Mouse (Mus musculus) retina, postnatal 7 days (tissue): ENCODE measurements at regions not wholly inside any gene's neighbourhood (a gene's known extent, or its start where the extent isn't known, plus 50 kb on each side); places are given as distances from the start of the nearest gene placed in this dataset.

ENCODE experiments used
- DNase-seq: peaks from one replicate; pipeline ENCODE4 v3.0.0-alpha.2; 2012; ENCODE audit warnings: low read depth, low spot score

DNA sequence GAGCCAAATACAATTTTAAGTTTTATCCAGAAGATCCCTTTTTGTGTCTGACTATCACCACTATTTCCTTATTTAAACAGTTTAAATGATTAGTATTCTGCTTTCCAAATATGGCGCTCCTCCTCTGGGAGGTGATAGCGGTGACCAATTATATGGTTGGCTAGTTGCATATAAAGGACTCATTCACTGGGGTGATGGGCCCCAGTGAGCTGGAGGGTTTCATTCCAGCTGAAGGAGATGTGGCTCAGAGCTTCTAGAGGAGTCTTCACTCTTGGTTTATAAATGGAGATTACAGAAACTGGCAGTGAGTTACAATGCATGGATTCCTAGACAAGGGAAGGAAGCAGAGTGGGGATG, 50.7 kb upstream of the Gm7361 start:
- no peak for DNase-seq

DNA sequence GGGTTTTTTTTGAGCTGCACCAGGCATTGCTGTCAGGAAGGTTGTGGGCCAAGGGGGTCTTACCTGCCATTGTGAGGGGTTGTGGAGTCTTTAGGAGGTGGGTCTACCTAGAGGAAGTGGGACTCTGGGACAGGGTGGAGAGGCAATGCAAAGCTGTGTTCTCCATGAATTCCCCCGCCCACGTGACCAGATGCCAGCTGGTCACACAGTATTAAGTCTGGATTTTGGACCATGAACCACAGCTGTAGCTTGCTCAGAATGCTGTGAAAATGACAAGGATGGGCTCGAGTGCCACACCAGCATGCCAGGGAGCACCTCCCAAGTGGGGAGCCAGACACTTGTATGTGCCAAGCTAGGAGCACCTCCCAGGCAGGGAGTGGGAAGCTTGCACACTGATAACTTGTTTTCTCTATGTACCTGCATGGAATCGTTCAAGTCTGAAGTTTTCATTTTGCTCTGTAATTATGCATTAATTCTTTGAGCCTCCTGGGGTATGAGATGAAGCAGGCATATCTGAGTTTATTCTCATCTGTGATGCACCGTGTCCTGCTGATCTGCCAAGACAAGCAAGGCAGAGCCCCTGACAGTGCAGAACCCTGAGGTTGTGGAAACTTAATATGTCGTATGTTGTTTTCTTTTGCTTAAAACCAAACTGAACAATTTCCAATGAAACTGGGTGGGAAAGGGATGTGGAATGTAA, 51.3 kb upstream of the Gm7361 start:
- no peak for DNase-seq

DNA sequence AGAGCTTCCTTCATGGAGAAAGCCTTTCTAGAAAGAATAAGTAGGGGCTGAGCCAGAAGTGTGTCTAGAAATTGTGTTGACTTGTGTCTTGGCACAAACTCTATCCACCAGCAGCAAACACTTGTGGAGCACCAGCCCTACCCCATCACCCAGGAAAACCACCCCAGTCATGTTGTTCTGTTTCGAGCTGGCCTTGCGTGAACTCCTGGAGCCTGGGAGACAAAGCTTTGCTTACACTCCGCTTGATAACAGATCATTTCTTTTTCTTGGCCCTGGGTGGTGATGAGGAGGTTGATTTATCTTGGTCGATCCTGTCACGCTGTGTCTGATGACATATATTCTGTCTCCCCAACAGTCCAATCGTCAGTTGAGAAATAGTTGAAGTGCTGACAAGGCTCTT, 55.0 kb upstream of the Gm7361 start:
- DNase-seq, result no peak

DNA sequence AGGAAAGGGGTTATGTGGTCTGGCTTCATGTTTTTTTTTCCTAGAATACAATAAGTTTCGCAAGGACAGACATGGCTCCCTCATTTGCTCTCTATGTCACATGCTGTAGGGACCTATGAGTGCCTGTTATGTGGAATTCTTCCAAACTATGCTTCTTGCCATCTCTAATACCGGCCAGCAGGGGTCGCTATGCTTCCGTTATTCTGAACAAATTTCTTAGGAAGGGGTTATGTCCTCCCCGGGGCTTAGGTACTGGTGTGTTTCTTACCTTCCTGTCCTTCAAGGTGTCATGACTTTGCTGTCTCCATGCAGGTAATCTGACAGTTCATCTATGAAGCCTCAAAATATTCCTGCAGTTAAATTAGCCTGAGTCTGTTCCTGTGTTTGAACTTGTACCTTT, 68.1 kb upstream of the Gm7361 start:
- DNase-seq, result peak; percentile 19

DNA sequence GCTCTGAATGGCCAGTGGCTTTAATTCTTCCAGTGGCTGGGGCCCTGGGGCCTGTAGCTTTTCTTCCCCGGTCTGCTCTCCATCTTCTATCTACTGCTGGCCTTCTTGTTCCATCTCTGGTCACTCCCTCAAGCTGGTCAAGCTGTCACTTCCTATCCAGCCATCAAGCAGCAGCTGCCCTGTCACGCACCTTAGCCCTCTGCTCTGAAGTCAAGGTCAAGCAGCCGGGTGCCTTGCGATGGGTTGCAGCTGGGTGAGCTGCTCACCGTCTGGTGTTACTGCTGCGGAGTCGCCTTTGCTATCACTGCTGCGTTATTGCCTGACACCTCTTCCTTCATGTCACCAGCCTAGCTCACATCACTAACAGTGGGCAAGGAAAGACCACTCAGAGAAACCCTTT, 66.0 kb upstream of the Gm10220 start:
- no peak for DNase-seq

DNA sequence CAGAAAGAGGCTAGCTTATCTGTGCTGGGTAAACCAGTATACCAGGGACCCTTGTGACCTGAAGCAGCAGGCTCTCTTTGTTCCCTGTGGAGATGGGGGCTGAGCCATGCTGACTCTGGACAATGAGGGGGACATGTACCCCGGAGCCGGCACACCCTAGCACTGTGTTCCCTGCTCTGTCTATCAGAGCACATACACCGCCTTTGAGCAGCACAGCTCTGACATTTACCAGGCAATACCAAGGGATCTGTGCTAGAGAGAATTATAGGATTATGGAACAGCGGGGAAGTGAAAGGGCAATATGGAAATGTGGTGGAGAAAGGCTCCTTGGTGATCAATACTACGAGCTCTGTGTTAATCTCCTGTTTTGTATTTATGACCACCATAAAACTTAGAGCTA, 64.2 kb upstream of the Gm10220 start:
- DNase-seq, result no peak

DNA sequence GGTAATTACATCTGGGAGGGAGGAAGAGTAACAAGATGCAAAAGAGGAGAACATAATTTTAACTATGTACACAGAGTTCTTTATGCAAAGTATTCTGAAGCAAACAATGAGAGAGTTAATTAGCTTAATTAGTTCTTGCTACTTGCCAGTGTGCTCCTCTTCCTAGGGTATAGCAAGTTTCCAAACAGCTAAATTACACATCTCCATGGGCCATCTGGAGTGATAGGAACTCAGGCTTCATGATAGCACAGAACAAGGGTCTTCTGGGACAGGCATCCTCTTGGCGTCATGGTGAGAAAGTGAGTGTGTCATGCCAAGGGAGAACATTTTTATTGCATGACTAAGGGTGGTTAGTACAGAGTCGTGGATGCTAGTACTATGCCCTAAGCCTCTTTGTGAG, 54.8 kb upstream of the Gm10220 start:
- no peak for DNase-seq

DNA sequence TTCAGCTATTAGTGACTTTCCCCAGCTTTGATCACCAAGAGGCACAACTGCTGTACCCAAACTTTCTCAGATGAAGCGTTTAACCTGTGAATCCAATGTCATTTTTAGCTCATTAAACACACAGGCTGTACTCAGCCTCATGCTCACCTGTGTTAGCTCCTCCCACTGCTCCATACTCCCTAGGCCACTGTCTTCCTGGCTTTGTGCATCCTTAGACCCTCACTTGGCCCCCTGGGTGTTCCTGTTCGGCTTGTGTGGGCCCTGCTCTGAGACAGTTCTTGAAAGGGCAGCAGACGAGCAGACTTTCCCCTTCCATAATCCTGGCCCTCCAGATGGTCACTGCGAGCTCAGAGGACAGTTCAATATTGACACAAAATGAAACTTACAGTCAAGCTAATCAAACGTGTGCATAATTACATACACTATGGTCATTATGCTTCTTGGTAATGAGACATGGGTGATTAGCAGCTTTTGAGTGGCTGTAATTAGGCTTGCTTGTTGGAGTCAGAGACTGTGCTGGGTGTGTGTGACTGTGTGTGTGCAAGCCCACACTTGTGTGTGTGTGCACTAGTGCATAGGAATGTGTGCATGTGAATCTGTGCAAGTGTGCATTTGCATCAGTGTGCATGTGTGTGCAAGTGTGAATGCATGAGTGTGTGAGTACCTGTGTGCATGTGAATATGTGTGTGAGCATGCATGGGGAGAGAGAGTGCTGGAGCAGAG, 50.6 kb upstream of the Gm10220 start:
- no peak for DNase-seq

DNA sequence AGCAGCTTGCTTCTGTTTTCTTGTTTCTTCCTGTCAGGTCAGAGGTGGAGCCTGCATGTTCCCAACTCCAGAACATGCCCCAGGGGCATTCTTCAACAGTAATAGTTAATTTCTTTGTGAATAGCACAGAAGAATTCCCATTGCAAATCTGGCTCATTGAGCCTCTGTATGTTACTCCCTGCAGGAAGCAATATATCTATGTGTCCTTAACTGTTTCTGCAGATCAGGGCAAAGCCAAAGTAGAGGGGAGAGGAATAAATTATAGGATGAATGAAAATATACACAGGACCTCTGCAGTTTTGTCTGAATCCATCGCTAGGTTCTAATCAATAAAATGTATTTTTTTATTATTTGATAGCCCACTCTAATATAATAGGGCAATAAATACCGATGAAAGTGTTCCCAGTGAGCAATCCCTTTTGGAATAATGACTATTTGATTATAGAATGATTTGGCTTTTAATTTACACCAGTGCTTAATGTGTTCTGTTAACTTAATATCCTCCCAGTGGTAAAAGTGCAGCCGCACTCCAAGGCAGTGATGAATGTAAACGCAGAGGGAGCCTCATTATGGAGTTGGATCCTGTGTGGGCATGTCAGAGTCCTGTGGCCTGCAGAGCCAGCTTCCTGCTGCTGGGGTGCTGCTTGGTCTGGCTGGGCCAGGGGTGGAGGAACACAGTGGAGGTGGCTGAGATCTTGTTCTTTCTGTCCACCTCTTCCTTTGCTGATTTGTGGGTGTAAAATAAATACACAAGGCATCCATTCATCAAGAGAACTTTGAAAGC, 49.7 kb upstream of the Gm10220 start:
- no peak for DNase-seq
